Mouse (Mus musculus) urinary bladder, postnatal 14 days (tissue): ENCODE measurements around the gene Cnksr1.
A peak's percentile ranks its signal among the peaks of the same experiment; 100 is the strongest.

Experiments
- DNase-seq: peaks from one replicate; pipeline ENCODE4 v3.0.0; 2021; ENCODE audit warnings: low spot score

Cnksr1 gene

GRCm38 (mm10) chr4:134252911-134253721, 14.9 kb upstream of the Cnksr1 start:
- no peak for DNase-seq

- DNase-seq = no peak
Observed at GRCm38 (mm10) chr4:134252131-134252910, 14.1 kb upstream of the Cnksr1 start.

GRCm38 (mm10) chr4:134251241-134252130, 13.3 kb upstream of the Cnksr1 start:
- no peak for DNase-seq

- DNase-seq = no peak
Observed at GRCm38 (mm10) chr4:134250930-134251240, 12.7 kb upstream of the Cnksr1 start.

GRCm38 (mm10) chr4:134250116-134250929, 12.1 kb upstream of the Cnksr1 start:
- DNase-seq = no peak

GRCm38 (mm10) chr4:134249651-134250050, 11.5 kb upstream of the Cnksr1 start:
- peak; percentile 74 for DNase-seq

GRCm38 (mm10) chr4:134246719-134247258, 8.6 kb upstream of the Cnksr1 start, which contains the start of gene Gm30191:
TSS of gene Gm30191 (plus strand) at chr4:134246935.
- no peak for DNase-seq

- DNase-seq = no peak
Observed at GRCm38 (mm10) chr4:134246256-134246655, 8.1 kb upstream of the Cnksr1 start.

GRCm38 (mm10) chr4:134245148-134245843, 7.1 kb upstream of the Cnksr1 start, which contains the start of gene Zfp593:
TSS of gene Zfp593 (minus strand) at chr4:134245592.
- DNase-seq = peak; percentile 96

GRCm38 (mm10) chr4:134243516-134244250, 5.5 kb upstream of the Cnksr1 start, which contains the start of gene E130218I03Rik:
TSS of gene E130218I03Rik (plus strand) at chr4:134243662.
- no peak for DNase-seq

- DNase-seq = no peak
Observed at GRCm38 (mm10) chr4:134238686-134239085, 487 bp upstream of the Cnksr1 start.

- DNase-seq = no peak
Observed at GRCm38 (mm10) chr4:134237582-134238278, 469 bp downstream of the Cnksr1 start.

GRCm38 (mm10) chr4:134234876-134235275, 3.3 kb downstream of the Cnksr1 start:
- DNase-seq = no peak

GRCm38 (mm10) chr4:134230431-134230830, 7.8 kb downstream of the Cnksr1 start:
- DNase-seq = no peak

- no peak for DNase-seq
Observed at GRCm38 (mm10) chr4:134227194-134227593, 11.0 kb downstream of the Cnksr1 start, which contains the start of gene Catsper4. TSS of gene Catsper4 (minus strand) at chr4:134227383.

- no peak for DNase-seq
Observed at GRCm38 (mm10) chr4:134222793-134223600, 15.2 kb downstream of the Cnksr1 start.

GRCm38 (mm10) chr4:134206488-134207053, 31.6 kb downstream of the Cnksr1 start:
- no peak for DNase-seq
